Mouse (Mus musculus): ENCODE data around the gene Tnnt3. TPM values are rescaled to one million over a fixed set of nuclear protein-coding genes. Genes with fewer than 3 reads are reported as not detected.

Tnnt3 gene
- polyA plus RNA-seq, 1 experiment from 2014 or later: 5.8 TPM

DNA sequence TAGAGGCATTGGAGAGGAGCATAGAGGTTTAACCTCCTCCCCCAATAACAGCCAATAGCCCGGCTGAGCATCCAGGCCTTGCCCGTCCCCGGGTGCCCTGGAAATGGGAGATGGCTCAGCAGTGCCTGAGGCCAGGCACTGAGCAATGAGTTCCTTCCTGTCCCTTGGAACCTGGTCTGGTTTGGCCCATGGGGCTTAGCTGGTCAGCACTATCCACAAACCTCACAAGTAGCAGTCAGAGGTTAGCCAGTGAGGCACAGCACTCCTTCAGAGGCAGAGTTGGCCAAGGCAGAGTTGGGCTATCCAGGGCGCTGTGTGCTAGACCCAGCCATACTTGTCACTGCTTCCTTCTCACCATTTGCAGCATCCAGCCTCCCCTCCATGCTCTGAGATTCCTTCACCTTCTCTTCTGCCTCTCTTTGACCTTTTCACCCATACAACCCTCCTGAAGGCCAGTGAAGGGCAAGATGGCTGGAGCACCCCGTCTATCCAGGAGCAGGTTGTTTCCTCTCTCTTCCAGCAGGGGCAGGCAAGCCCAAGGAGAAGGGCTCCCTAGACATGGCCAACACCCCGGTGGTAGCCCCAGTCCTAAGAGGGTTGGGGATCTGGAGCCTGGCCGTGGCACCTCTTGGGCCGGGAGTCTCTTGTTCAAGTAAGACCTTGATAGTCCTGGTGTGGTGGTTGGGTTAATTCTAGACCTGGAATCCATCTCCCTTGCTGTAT lies 56.9 kb downstream of the Tnnt3 start:
- no peaks in the 10 kb centered on the region for H3K9me3 ChIP-seq (ENCODE audit: control insufficient read depth, low read length)
- no peaks in the 10 kb centered on the region for H3K27me3 ChIP-seq (ENCODE audit: control insufficient read depth, insufficient read depth, low read length)
- no peak overlapping the region for H3K4me2 ChIP-seq (ENCODE audit: low read length)
- no peak for ATAC-seq (ENCODE audit: insufficient number of reproducible peaks, insufficient read depth, low FRiP score, low read depth)
- no peak overlapping the region for H3K4me3 ChIP-seq (ENCODE audit: control insufficient read depth in 1 of 2, insufficient read depth in 1 of 2, low read depth in 1 of 2, low read length in 2 of 2)
- peaks cover 41 to 49% of the 10 kb centered on the region in 2 experiments for H3K4me1 ChIP-seq (ENCODE audit: control insufficient read depth in 2 of 2, insufficient read depth in 2 of 2, low read length in 2 of 2)
- H3K9ac ChIP-seq (ENCODE audit: low read length): no peak overlapping the region
- WGBS: 84% methylated on average over 8 of the region's 8 CpGs
- H3K36me3 ChIP-seq (ENCODE audit: control insufficient read depth, insufficient read depth, low read length): no peaks in the 10 kb centered on the region
- H3K27ac ChIP-seq (replicated peaks in 1 of 2; ENCODE audit: control insufficient read depth in 1 of 2, insufficient read depth in 1 of 2, low read depth in 2 of 2, low read length in 2 of 2): no peak overlapping the region

DNA sequence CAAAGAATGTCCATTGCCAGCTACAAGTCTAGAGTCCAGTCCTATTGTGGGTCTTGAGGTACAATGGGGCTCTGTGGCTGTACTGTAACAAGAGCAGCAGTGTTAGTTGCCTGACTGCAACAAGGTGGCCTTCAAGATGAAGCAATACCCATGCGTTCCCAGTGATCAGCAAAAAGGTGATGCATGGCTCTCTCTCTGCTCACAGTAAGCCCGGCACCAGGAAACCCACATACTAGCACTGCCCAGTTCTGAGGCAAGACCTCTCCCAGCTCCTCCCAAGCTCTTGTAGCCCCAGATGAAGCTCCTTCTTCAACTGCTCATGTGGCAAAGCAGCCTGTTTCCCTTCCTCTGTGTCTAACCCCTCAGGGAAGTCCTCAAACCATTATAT lies 57.4 kb downstream of the Tnnt3 start:
- no peak overlapping the region for H3K27ac ChIP-seq (replicated peaks in 1 of 2; ENCODE audit: control insufficient read depth in 1 of 2, insufficient read depth in 1 of 2, low read depth in 2 of 2, low read length in 2 of 2)
- H3K27me3 ChIP-seq (ENCODE audit: control insufficient read depth, insufficient read depth, low read length): no peaks in the 10 kb centered on the region
- no peak overlapping the region for H3K4me3 ChIP-seq (ENCODE audit: control insufficient read depth in 1 of 2, insufficient read depth in 1 of 2, low read depth in 1 of 2, low read length in 2 of 2)
- no peak for ATAC-seq (ENCODE audit: insufficient number of reproducible peaks, insufficient read depth, low FRiP score, low read depth)
- no peaks in the 10 kb centered on the region for H3K9me3 ChIP-seq (ENCODE audit: control insufficient read depth, low read length)
- 93% methylated on average over 2 of the region's 2 CpGs for WGBS
- no peaks in the 10 kb centered on the region for H3K36me3 ChIP-seq (ENCODE audit: control insufficient read depth, insufficient read depth, low read length)
- H3K4me1 ChIP-seq (ENCODE audit: control insufficient read depth in 2 of 2, insufficient read depth in 2 of 2, low read length in 2 of 2): peaks cover 38 to 46% of the 10 kb centered on the region in 2 experiments
- H3K9ac ChIP-seq (ENCODE audit: low read length): no peak overlapping the region
- H3K4me2 ChIP-seq (ENCODE audit: low read length): no peak overlapping the region

DNA sequence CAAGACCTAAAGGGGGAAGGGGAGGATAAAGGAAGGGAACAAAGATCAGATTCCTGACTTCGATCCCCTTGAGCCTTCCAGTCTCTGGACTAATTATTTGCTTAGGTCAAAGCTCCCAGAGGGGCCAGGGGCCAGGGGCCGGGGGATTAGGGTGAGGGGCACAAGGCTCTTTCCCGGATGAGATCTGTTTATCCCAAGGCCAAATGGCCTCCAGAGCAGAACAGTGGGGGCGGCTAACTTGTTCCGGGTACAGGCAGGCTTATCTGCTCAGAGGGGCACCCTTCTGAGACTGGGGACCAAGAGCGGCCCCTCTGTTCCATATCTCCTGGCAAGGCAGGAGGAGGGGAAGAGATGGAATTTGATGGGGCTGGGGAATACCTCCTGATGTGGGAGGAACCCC lies 59.1 kb downstream of the Tnnt3 start:
- Histone ChIP-seq H3K4me2 (ENCODE audit: low read length) (no peak overlapping the region), H3K27ac (replicated peaks in 1 of 2; ENCODE audit: control insufficient read depth in 1 of 2, insufficient read depth in 1 of 2, low read depth in 2 of 2, low read length in 2 of 2) (no peak overlapping the region), H3K9me3 (ENCODE audit: control insufficient read depth, low read length) (no peaks in the 10 kb centered on the region), H3K9ac (ENCODE audit: low read length) (no peak overlapping the region), H3K4me3 (ENCODE audit: control insufficient read depth in 1 of 2, insufficient read depth in 1 of 2, low read depth in 1 of 2, low read length in 2 of 2) (no peak overlapping the region), H3K4me1 (ENCODE audit: control insufficient read depth in 2 of 2, insufficient read depth in 2 of 2, low read length in 2 of 2) (peaks cover 46 to 48% of the 10 kb centered on the region in 2 experiments), H3K36me3 (ENCODE audit: control insufficient read depth, insufficient read depth, low read length) (no peaks in the 10 kb centered on the region), H3K27me3 (ENCODE audit: control insufficient read depth, insufficient read depth, low read length) (no peaks in the 10 kb centered on the region)
- 37% methylated on average over 6 of the region's 6 CpGs for WGBS
- ATAC-seq (ENCODE audit: insufficient number of reproducible peaks, insufficient read depth, low FRiP score, low read depth): no peak

DNA sequence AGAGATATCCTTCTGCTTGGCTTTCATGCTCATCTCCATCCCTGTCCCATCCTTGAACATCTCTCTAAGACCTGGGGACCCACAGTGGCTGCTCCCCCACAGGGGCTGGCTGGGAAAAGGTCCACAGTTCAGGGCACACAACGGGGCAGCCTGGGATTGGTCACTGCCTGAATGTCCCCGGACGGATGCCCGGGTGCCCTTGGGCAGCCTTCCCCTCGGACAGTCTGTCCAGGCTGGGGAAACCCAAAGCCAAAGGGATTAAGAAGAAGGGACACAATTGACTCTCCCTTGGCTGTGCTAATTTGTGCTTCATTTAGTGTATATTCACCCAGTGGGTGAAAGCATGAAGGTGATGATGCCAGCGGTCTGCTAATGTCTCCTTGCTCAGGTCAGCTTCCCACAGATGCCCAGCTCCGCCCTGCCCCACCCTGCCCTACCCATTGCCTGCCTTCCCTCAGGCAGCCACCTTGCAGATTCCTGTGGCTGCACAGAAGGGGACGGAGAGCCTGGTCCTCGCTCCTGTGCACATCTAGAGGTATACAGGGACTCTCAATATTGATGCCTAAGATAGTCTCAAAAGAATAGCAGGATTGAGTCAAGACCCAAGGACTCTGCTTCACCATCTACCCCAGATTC lies 60.0 kb downstream of the Tnnt3 start:
- no peak for ATAC-seq (ENCODE audit: insufficient number of reproducible peaks, insufficient read depth, low FRiP score, low read depth)
- no peak overlapping the region for H3K9ac ChIP-seq (ENCODE audit: low read length)
- 93% methylated on average over 9 of the region's 9 CpGs for WGBS
- no peak overlapping the region for H3K4me3 ChIP-seq (ENCODE audit: control insufficient read depth in 1 of 2, insufficient read depth in 1 of 2, low read depth in 1 of 2, low read length in 2 of 2)
- no peak overlapping the region for H3K27ac ChIP-seq (replicated peaks in 1 of 2; ENCODE audit: control insufficient read depth in 1 of 2, insufficient read depth in 1 of 2, low read depth in 2 of 2, low read length in 2 of 2)
- H3K27me3 ChIP-seq (ENCODE audit: control insufficient read depth, insufficient read depth, low read length): no peaks in the 10 kb centered on the region
- H3K4me2 ChIP-seq (ENCODE audit: low read length): no peak overlapping the region
- peaks cover 44 to 47% of the 10 kb centered on the region in 2 experiments for H3K4me1 ChIP-seq (ENCODE audit: control insufficient read depth in 2 of 2, insufficient read depth in 2 of 2, low read length in 2 of 2)
- H3K9me3 ChIP-seq (ENCODE audit: control insufficient read depth, low read length): no peaks in the 10 kb centered on the region
- no peaks in the 10 kb centered on the region for H3K36me3 ChIP-seq (ENCODE audit: control insufficient read depth, insufficient read depth, low read length)

DNA sequence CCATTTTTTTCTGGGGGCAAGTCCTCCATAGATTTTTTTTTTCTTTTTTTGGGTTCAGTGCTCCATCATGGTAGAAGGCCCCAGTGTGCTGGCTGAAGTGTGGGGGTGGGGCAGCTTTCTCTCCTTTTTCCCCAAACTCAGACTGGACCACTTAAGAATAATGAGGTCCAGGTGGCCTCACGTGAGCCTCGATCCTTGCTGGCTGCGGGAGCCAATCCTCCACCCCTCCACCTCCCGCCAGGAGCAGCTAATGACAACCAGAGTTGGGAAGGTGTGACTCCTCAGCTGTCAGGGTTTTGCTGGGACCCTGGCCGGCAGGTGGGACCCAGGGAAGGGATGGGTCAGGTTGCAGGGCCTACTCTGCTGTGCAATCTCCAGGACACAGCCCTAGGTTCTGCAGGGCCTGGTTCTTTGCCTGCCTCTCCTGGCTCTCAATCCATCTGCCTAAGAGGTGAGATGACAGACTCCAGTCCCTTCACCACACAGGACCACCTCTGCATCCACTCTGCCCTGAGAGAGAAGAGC lies 61.1 kb downstream of the Tnnt3 start:
- no peaks in the 10 kb centered on the region for H3K27me3 ChIP-seq (ENCODE audit: control insufficient read depth, insufficient read depth, low read length)
- H3K9me3 ChIP-seq (ENCODE audit: control insufficient read depth, low read length): no peaks in the 10 kb centered on the region
- 52% methylated on average over 5 of the region's 5 CpGs for WGBS
- no peaks in the 10 kb centered on the region for H3K36me3 ChIP-seq (ENCODE audit: control insufficient read depth, insufficient read depth, low read length)
- H3K4me2 ChIP-seq (ENCODE audit: low read length): no peak overlapping the region
- H3K4me1 ChIP-seq (ENCODE audit: control insufficient read depth in 2 of 2, insufficient read depth in 2 of 2, low read length in 2 of 2): peaks cover 33 to 36% of the 10 kb centered on the region in 2 experiments
- H3K27ac ChIP-seq (replicated peaks in 1 of 2; ENCODE audit: control insufficient read depth in 1 of 2, insufficient read depth in 1 of 2, low read depth in 2 of 2, low read length in 2 of 2): no peak overlapping the region
- H3K4me3 ChIP-seq (ENCODE audit: control insufficient read depth in 1 of 2, insufficient read depth in 1 of 2, low read depth in 1 of 2, low read length in 2 of 2): no peak overlapping the region
- no peak overlapping the region for H3K9ac ChIP-seq (ENCODE audit: low read length)
- ATAC-seq (ENCODE audit: insufficient number of reproducible peaks, insufficient read depth, low FRiP score, low read depth): no peak

DNA sequence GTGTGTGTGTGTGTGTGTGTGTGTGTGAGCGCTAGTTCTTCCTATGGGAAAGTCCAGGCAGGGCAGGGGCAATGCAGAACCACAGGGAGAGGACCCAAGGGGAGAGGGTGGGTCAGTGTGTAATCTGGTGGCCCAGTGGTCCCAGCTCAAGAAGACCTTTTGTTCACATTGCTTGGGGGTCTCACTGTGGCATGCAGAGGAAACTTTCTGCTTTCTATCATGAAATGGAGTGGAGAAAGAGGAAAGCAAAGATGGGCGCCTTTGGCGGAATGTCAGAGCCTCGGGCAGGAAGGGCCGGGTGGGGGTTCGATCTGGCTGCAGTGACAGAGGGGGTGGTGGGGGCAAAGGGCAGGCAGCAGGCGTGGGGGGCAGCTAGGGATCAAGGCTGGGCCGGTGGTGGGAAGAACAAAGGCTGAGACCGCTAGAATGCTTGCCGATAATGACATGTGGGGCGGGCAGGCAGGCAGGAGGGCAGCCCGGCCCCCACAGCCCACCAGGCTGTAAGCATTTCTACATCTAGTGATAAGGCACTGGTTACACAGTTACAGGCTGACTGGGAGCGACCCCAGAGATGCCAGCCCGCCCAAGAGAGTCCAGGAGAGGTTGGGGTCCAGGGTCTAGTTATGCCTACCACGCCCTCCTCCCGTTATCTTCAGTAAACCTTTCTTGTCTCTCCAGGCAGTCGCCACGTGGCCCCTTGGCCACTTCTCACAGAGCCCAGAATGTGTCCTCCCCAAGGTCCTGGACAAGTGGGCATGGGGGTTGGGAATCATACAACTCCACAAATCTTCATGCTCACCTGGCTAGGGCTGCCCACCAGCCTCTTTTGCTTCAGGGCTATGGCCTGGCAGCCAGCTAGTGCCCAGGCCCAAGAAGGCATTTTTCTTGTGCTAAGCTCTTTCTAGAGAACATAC lies 62.6 kb downstream of the Tnnt3 start:
- H3K9me3 ChIP-seq (ENCODE audit: control insufficient read depth, low read length): no peaks in the 10 kb centered on the region
- H3K4me1 ChIP-seq (ENCODE audit: control insufficient read depth in 2 of 2, insufficient read depth in 2 of 2, low read length in 2 of 2): peaks cover 26 to 34% of the 10 kb centered on the region in 2 experiments
- ATAC-seq (ENCODE audit: insufficient number of reproducible peaks, insufficient read depth, low FRiP score, low read depth): peak; percentile 28; the same call in 1 of the 2 replicates
- H3K4me2 ChIP-seq (ENCODE audit: low read length): no peak overlapping the region
- H3K36me3 ChIP-seq (ENCODE audit: control insufficient read depth, insufficient read depth, low read length): no peaks in the 10 kb centered on the region
- peak overlapping the region; percentile 49; the same call in 1 of the 2 replicates for H3K9ac ChIP-seq (ENCODE audit: low read length)
- H3K27me3 ChIP-seq (ENCODE audit: control insufficient read depth, insufficient read depth, low read length): no peaks in the 10 kb centered on the region
- peak overlapping the region in 1 of 2 experiments; percentile 16; a peak in 1 of 4 replicates for H3K27ac ChIP-seq (replicated peaks in 1 of 2; ENCODE audit: control insufficient read depth in 1 of 2, insufficient read depth in 1 of 2, low read depth in 2 of 2, low read length in 2 of 2)
- no peak overlapping the region for H3K4me3 ChIP-seq (ENCODE audit: control insufficient read depth in 1 of 2, insufficient read depth in 1 of 2, low read depth in 1 of 2, low read length in 2 of 2)
- 23% methylated on average over 18 of the region's 18 CpGs for WGBS

DNA sequence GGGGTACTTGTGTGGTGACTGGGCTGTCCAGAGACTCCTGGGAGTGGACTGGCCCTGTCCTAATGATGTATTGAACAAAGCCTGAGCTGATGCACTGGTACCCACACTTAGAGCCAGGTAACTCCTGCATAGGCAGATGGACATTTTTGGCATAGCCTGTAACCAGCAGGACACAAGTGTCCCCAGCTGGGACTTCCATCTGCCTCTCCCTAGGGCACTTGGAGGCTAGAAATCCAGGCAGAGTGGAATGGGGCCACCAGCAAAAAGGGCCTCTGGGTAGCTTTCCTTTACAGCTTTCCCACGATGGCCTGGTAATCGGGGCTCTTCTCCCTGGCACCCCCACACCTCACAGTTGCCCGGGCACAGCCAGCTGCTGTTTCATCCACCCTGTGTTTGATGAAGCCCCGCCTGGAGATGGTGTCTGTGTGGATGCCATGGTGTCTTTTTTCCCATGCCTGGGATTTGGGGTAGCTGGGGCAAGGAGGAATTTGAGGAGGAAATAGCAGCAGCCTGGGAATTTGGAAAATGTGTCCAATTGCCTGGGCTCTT lies 63.3 kb downstream of the Tnnt3 start:
- Histone ChIP-seq H3K4me1 (ENCODE audit: control insufficient read depth in 2 of 2, insufficient read depth in 2 of 2, low read length in 2 of 2) (peaks cover 28 to 35% of the 10 kb centered on the region in 2 experiments), H3K36me3 (ENCODE audit: control insufficient read depth, insufficient read depth, low read length) (no peaks in the 10 kb centered on the region), H3K27me3 (ENCODE audit: control insufficient read depth, insufficient read depth, low read length) (no peaks in the 10 kb centered on the region), H3K9me3 (ENCODE audit: control insufficient read depth, low read length) (no peaks in the 10 kb centered on the region), H3K4me3 (ENCODE audit: control insufficient read depth in 1 of 2, insufficient read depth in 1 of 2, low read depth in 1 of 2, low read length in 2 of 2) (no peak overlapping the region), H3K9ac (ENCODE audit: low read length) (peak overlapping the region; percentile 49; the same call in 1 of the 2 replicates), H3K27ac (replicated peaks in 1 of 2; ENCODE audit: control insufficient read depth in 1 of 2, insufficient read depth in 1 of 2, low read depth in 2 of 2, low read length in 2 of 2) (peak overlapping the region in 1 of 2 experiments; percentile 16; a peak in 1 of 4 replicates), H3K4me2 (ENCODE audit: low read length) (no peak overlapping the region)
- ATAC-seq (ENCODE audit: insufficient number of reproducible peaks, insufficient read depth, low FRiP score, low read depth): no peak
- WGBS: 64% methylated on average over 4 of the region's 4 CpGs

All from heart, embryonic 14.5 days (tissue).